Mouse (Mus musculus) kidney, adult 2 months (tissue): ENCODE measurements at regions not wholly inside any gene's neighbourhood (a gene's known extent, or its start where the extent isn't known, plus 50 kb on each side); places are given as distances from the start of the nearest gene placed in this dataset.

Source experiments
- DNase-seq: peaks from one replicate; pipeline ENCODE4 v3.0.0; 2021
- H3K27ac ChIP-seq: fragments of 200-500 bp; 2 replicates; pipeline ENCODE4 v1.5.1; 2012; ENCODE audit warnings: low read depth, low read length, control low read depth, inconsistent platforms; ENCODE audit not compliant: insufficient read depth
- H3K27me3 ChIP-seq: fragments of 200-500 bp; replicated peaks from 2 replicates; pipeline ENCODE4 v1.6.1; 2012; ENCODE audit warnings: mild to moderate bottlenecking, moderate library complexity, low read length, inconsistent platforms; ENCODE audit not compliant: control insufficient read depth, insufficient read depth
- H3K36me3 ChIP-seq: fragments of 200-500 bp; 2 replicates; pipeline ENCODE4 v1.6.1; 2012; ENCODE audit warnings: mild to moderate bottlenecking, moderate library complexity, low read length, inconsistent platforms; ENCODE audit not compliant: control insufficient read depth, insufficient read depth
- H3K4me1 ChIP-seq: fragments of 200-500 bp; 2 replicates; pipeline ENCODE4 v1.6.1; 2011; ENCODE audit warnings: low read length; ENCODE audit not compliant: control insufficient read depth, insufficient read depth
- H3K4me3 ChIP-seq: fragments of 200-500 bp; 2 replicates; pipeline ENCODE4 v1.5.1; 2011; ENCODE audit warnings: mild to moderate bottlenecking, low read depth, low read length, control low read depth; ENCODE audit not compliant: insufficient read depth
- CTCF ChIP-seq: fragments of 200-500 bp; conservative IDR thresholded peaks from 2 replicates; pipeline ENCODE4 v1.5.1; 2011; ENCODE audit warnings: low read depth, mild to moderate bottlenecking, control low read depth, low read length, moderate library complexity, mixed read lengths; ENCODE audit not compliant: insufficient read depth, insufficient read length
- POLR2A ChIP-seq: fragments of 200-500 bp; IDR thresholded peaks from one replicate; pipeline ENCODE4 v1.6.1; 2011; ENCODE audit warnings: low read depth, low read length, control low read depth
- WGBS: fragments of 180-500 bp; shearing (Covaris S2); methylation state at CpG from one replicate; pipeline ENCODE4 v1.1.7; 2018; 5-methylcytosine and 5-hydroxymethylcytosine counted together

- Histone ChIP-seq H3K36me3 (no peaks in the 10 kb centered on the region), H3K27me3 (no peaks in the 10 kb centered on the region), H3K4me1 (no peaks in the 10 kb centered on the region), H3K4me3 (no peak overlapping the region), H3K27ac (no peak overlapping the region)
- no peak for DNase-seq
- no peak for TF ChIP-seq CTCF
- WGBS = 53% methylated on average over 2 of the region's 2 CpGs
These were observed 408.7 kb downstream of the Cmpk2 start for GRCm38 (mm10) chr12:26877691-26878121.

DNA sequence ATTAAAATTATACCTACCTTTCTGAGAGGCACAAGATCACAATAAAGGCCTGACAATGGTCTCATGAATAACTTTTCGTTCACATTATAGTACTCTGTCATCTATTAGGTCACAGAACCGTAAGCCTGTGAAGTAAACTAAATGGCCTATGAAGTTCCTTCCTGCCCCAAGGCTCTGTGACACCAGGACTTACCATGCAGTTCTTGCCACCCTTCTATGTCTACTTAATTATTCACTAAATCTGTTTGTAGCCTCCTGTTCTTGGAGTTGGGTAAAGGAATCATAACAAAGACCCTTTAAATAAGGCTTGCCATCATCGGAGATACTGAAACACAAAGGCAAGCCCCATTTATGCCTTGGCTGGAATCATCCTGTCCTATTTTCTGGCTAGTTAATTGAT lies 408.3 kb downstream of the Cmpk2 start:
- Histone ChIP-seq H3K36me3 (no peaks in the 10 kb centered on the region), H3K27ac (no peak overlapping the region), H3K4me3 (no peak overlapping the region), H3K4me1 (no peaks in the 10 kb centered on the region), H3K27me3 (no peaks in the 10 kb centered on the region)
- TF ChIP-seq POLR2A (no peak), CTCF (no peak)
- 38% methylated on average over 3 of the region's 3 CpGs for WGBS
- DNase-seq = no peak

GRCm38 (mm10) chr12:26872466-26872865 lies 403.5 kb downstream of the Cmpk2 start:
- H3K27me3 ChIP-seq = no peaks in the 10 kb centered on the region
- 36% methylated on average over 3 of the region's 3 CpGs for WGBS
- H3K4me3 ChIP-seq = no peak overlapping the region
- H3K27ac ChIP-seq = no peak overlapping the region
- no peaks in the 10 kb centered on the region for H3K4me1 ChIP-seq
- no peaks in the 10 kb centered on the region for H3K36me3 ChIP-seq
- DNase-seq = no peak
- no peak for TF ChIP-seq CTCF
- no peak for TF ChIP-seq POLR2A

DNA sequence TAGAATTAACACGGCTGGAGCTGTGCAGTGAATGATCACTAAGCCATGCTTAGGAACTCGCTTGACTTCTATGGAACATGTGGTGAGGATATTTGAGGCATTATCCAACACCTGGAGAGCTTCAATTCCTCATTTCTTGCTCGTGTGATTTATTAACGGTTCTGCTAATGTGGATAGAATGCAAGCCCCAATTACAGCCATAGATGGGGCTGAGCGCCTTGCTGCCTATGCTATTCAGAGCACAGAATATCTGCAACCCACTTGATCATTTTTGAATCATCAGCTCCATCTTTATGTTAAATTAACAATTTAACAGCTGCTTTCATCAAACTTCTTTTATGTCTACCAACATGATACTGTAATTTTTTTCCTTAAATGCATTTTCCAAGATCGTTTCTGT lies 398.7 kb downstream of the Cmpk2 start:
- H3K4me3 ChIP-seq = no peak overlapping the region
- TF ChIP-seq CTCF (no peak), POLR2A (no peak)
- peaks cover 3% of the 10 kb centered on the region; the same call in 1 of the 2 replicates for H3K4me1 ChIP-seq
- no peaks in the 10 kb centered on the region for H3K36me3 ChIP-seq
- H3K27ac ChIP-seq = no peak overlapping the region
- WGBS = 82% methylated on average over 6 of the region's 6 CpGs
- no peak for DNase-seq
- no peaks in the 10 kb centered on the region for H3K27me3 ChIP-seq

DNA sequence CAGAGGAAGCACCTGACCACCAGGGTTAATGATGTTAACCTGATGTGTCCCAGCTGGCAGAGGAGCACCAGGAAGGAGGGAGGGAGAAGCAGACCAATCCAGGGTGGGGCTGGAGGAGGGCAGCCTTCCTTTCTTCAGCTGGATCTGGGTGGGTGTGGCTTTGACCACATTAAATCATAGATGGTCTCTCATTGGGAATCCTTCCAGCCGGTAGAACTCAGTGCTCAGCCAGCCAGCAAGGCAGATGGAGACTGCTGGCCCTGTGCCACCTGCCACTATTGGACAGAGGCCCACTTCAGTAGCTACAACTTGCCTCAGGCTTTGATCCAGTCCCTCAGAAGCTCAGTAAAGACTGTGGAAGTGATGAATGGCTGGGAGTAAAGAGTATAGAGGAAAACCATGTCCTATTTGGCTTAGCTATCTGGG lies 386.1 kb downstream of the Cmpk2 start:
- Histone ChIP-seq H3K36me3 (no peaks in the 10 kb centered on the region), H3K4me3 (no peak overlapping the region), H3K27me3 (no peaks in the 10 kb centered on the region), H3K27ac (no peak overlapping the region), H3K4me1 (no peaks in the 10 kb centered on the region)
- TF ChIP-seq POLR2A = no peak
- no peak for TF ChIP-seq CTCF
- 0% methylated on average over 1 of the region's 1 CpGs for WGBS
- DNase-seq = peak; percentile 44

DNA sequence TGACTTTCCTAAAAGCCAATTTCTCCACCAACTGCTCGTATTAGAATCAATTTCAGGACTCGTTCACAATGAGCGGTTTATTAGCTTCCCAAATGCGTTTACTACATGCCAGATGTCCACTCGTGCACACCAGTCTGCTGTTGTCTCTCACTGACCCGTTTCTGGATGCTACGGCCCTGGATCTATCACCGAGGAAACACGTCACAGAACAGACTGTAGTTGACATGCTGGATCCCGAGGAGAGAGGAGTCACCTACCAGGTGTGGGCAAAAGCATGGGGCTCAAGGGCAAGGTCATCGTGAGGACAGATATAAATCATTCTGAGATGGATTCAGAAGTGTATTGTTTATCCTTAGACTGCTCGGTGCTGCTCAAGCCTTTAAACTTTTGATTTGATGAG lies 375.9 kb downstream of the Cmpk2 start:
- no peak for TF ChIP-seq POLR2A
- TF ChIP-seq CTCF = no peak
- Histone ChIP-seq H3K27me3 (no peaks in the 10 kb centered on the region), H3K4me3 (no peak overlapping the region), H3K36me3 (no peaks in the 10 kb centered on the region), H3K27ac (no peak overlapping the region), H3K4me1 (no peaks in the 10 kb centered on the region)
- no peak for DNase-seq
- 55% methylated on average over 12 of the region's 12 CpGs for WGBS

GRCm38 (mm10) chr12:26842696-26843095 lies 373.7 kb downstream of the Cmpk2 start:
- no peaks in the 10 kb centered on the region for H3K4me1 ChIP-seq
- no peak overlapping the region for H3K27ac ChIP-seq
- no peak for DNase-seq
- TF ChIP-seq POLR2A (no peak), CTCF (no peak)
- no peaks in the 10 kb centered on the region for H3K36me3 ChIP-seq
- no peaks in the 10 kb centered on the region for H3K27me3 ChIP-seq
- 13% methylated on average over 5 of the region's 5 CpGs for WGBS
- H3K4me3 ChIP-seq = no peak overlapping the region

DNA sequence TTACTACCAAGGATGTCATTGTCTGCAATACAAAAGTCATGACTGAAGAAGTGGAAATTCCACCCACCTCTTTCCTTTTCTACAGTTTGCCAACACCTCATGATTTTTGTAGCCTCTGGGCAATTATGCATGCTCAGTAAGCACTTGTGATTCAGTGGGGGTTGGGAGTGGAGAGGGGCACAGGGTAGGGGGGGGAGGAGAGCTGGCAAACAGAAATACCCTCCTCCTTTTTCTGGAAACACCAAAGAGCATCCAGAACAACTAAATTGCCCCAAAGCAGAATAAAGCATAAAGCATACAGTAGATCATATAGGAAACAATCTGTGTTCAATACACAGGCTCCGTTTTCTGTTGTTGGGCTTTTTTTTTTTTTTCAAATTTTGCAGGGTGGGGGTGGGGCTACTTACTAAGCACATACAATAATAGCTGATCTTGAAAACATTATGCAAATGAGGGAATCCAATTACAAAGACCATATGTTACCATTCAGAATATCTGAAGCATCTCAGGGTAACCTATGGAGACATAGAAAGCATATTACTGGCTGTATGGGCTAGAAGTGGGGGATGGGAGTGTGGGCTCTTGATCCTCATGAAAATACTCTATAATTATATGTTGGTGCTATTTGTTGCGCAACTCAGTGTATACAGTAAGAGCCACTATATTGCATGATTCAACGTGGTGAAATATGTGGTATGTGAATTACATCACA lies 352.4 kb downstream of the Cmpk2 start:
- WGBS = 73% methylated on average over 3 of the region's 3 CpGs
- TF ChIP-seq CTCF = no peak
- no peak for TF ChIP-seq POLR2A
- Histone ChIP-seq H3K36me3 (no peaks in the 10 kb centered on the region), H3K27ac (no peak overlapping the region), H3K27me3 (no peaks in the 10 kb centered on the region), H3K4me1 (no peaks in the 10 kb centered on the region), H3K4me3 (no peak overlapping the region)
- no peak for DNase-seq
